ENCODE assay signal across 16 mouse cellular contexts in the genomic region with DNA sequence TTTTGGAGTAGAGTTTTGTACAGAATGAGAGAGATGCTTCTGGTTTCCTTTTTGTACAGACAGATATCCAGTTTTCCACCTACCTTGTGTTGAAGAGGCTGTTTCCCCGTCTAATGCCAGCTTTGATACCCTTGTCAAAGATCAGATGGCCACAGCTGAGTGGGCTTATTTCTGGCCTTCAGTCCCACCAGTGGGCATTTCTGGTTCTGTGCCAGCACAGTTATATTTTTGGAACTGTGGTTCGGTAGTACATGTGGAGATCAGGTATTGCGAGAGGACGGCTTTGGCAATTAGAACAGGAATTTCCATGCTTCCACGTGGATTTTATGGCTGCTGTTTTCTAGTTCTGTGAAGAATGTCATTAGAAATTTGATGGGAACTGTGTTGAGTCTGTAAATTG.
"Had no signal": no experiment of that assay in that cellular context is flagged by ENCODE, and none has a peak within 500 bp of the region (broad histone marks: within the 10 kb centered on the region; RNA-seq: fewer than 3 reads in every experiment).

No protein-coding gene starts in this region.

- DNase-seq: lung, adult 2 months; lung, postnatal 14 days; lung, postnatal 36 days; right cerebral cortex, postnatal 14 days; thymus, adult 2 months; thymus, postnatal 25 days; thymus, postnatal 4 days had no signal

- H3K36me3 ChIP-seq: lung, embryonic 15.5 days; midbrain, embryonic 13.5 days; midbrain, embryonic 15.5 days; neural tube, embryonic 12.5 days; stomach, embryonic 15.5 days had no signal

- H3K27me3 ChIP-seq: lung, embryonic 15.5 days; megakaryocyte, embryonic 14.5 days; midbrain, embryonic 13.5 days; midbrain, embryonic 15.5 days; neural tube, embryonic 12.5 days; stomach, embryonic 15.5 days had no signal

- H3K9ac ChIP-seq: lung, embryonic 15.5 days; midbrain, embryonic 13.5 days; midbrain, embryonic 15.5 days; neural tube, embryonic 12.5 days; stomach, embryonic 15.5 days had no signal

- H3K4me3 ChIP-seq: lung, embryonic 15.5 days; megakaryocyte, embryonic 14.5 days; midbrain, embryonic 13.5 days; midbrain, embryonic 15.5 days; neural tube, embryonic 12.5 days; stomach, embryonic 15.5 days had no signal

- ATAC-seq: lung, postnatal 0 days; midbrain, embryonic 13.5 days; midbrain, embryonic 15.5 days had no signal

- H3K27ac ChIP-seq: lung, embryonic 15.5 days; macrophage; midbrain, embryonic 13.5 days; midbrain, embryonic 15.5 days; neural tube, embryonic 12.5 days; stomach, embryonic 15.5 days; stomach, postnatal 0 days had no signal

- H3K4me1 ChIP-seq: lung, embryonic 15.5 days; megakaryocyte, embryonic 14.5 days; midbrain, embryonic 13.5 days; midbrain, embryonic 15.5 days; neural tube, embryonic 12.5 days; stomach, embryonic 15.5 days had no signal
